Mouse (Mus musculus) kidney, adult 2 months (tissue): ENCODE measurements around the gene Car14. TPM values are rescaled to one million over a fixed set of nuclear protein-coding genes. Genes with fewer than 3 reads are reported as not detected.
A peak's percentile ranks its signal among the peaks of the same experiment; 100 is the strongest.

Experiments used
- DNase-seq: peaks from one replicate; pipeline ENCODE4 v3.0.0; 2021
- H3K27ac ChIP-seq: fragments of 200-500 bp; 2 replicates; pipeline ENCODE4 v1.5.1; 2012; ENCODE audit warnings: low read depth, low read length, control low read depth, inconsistent platforms; ENCODE audit not compliant: insufficient read depth
- H3K27me3 ChIP-seq: fragments of 200-500 bp; replicated peaks from 2 replicates; pipeline ENCODE4 v1.6.1; 2012; ENCODE audit warnings: mild to moderate bottlenecking, moderate library complexity, low read length, inconsistent platforms; ENCODE audit not compliant: control insufficient read depth, insufficient read depth
- H3K36me3 ChIP-seq: fragments of 200-500 bp; 2 replicates; pipeline ENCODE4 v1.6.1; 2012; ENCODE audit warnings: mild to moderate bottlenecking, moderate library complexity, low read length, inconsistent platforms; ENCODE audit not compliant: control insufficient read depth, insufficient read depth
- H3K4me1 ChIP-seq: fragments of 200-500 bp; 2 replicates; pipeline ENCODE4 v1.6.1; 2011; ENCODE audit warnings: low read length; ENCODE audit not compliant: control insufficient read depth, insufficient read depth
- H3K4me3 ChIP-seq: fragments of 200-500 bp; 2 replicates; pipeline ENCODE4 v1.5.1; 2011; ENCODE audit warnings: mild to moderate bottlenecking, low read depth, low read length, control low read depth; ENCODE audit not compliant: insufficient read depth
- CTCF ChIP-seq: fragments of 200-500 bp; conservative IDR thresholded peaks from 2 replicates; pipeline ENCODE4 v1.5.1; 2011; ENCODE audit warnings: low read depth, mild to moderate bottlenecking, control low read depth, low read length, moderate library complexity, mixed read lengths; ENCODE audit not compliant: insufficient read depth, insufficient read length
- POLR2A ChIP-seq: fragments of 200-500 bp; IDR thresholded peaks from one replicate; pipeline ENCODE4 v1.6.1; 2011; ENCODE audit warnings: low read depth, low read length, control low read depth
- WGBS: fragments of 180-500 bp; shearing (Covaris S2); methylation state at CpG from one replicate; pipeline ENCODE4 v1.1.7; 2018; 5-methylcytosine and 5-hydroxymethylcytosine counted together
- polyA plus RNA-seq: library from polyadenylated mRNA; depleted of rRNA; stranded (reverse); fragments of >200 nt; gene quantifications from 2 replicates; pipeline ENCODE4 v1.2.3, GENCODE M21; 2012

Car14 gene
- polyA plus RNA-seq, 1 experiment, result 206 TPM

DNA sequence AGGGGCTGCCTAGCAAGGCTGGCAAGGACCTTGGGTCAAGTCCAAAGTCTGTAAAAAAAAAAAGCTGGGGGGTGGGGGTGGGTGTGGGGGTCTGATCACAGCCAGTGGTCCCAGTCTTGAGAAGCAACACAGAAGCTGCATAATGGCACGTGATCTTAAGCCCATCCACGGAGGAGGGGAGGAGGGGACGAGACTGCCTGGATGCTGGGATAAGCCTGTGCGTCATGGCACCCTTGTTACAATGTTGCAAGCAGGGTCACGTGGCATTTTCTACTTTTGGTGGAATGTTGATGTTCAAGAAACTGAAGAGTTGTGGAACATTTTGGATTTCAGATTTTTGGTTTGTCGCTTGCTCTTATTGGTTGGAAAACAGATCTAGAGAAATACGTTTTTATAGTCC lies 38.7 kb upstream of the Car14 start:
- WGBS, result 91% methylated on average over 7 of the region's 7 CpGs
- DNase-seq, result no peak
- no peak overlapping the region for H3K4me3 ChIP-seq
- no peaks in the 10 kb centered on the region for H3K27me3 ChIP-seq
- peaks cover 4% of the 10 kb centered on the region for H3K4me1 ChIP-seq
- H3K36me3 ChIP-seq, result peaks cover 4% of the 10 kb centered on the region; the same call in 1 of the 2 replicates
- H3K27ac ChIP-seq, result no peak overlapping the region
- no peak for TF ChIP-seq POLR2A
- no peak for TF ChIP-seq CTCF

DNA sequence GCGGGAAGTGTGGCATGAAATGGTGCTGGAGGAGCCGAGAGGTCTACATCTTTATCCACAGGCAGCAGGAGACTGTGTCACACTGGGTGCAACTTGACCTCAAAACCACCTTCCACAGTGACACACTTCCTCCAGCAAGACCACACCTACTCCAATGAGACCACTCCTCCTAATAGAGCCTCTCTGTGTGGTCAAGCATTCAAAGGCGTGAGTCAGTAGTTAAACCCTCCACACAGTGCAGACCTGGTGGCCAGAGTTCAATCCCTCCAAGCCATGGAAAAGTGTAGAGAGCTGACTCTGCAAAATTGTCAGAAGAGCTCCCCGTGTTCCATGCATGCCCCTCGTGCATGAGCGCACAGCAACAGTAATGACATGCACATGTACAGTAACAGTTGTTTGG lies 38.3 kb upstream of the Car14 start:
- Histone ChIP-seq H3K27me3 (no peaks in the 10 kb centered on the region), H3K36me3 (peaks cover 4% of the 10 kb centered on the region; the same call in 1 of the 2 replicates), H3K4me3 (no peak overlapping the region), H3K27ac (no peak overlapping the region), H3K4me1 (peaks cover 4% of the 10 kb centered on the region)
- DNase-seq, result peak; percentile 42
- WGBS, result 56% methylated on average over 6 of the region's 6 CpGs
- TF ChIP-seq POLR2A (no peak), CTCF (no peak)

DNA sequence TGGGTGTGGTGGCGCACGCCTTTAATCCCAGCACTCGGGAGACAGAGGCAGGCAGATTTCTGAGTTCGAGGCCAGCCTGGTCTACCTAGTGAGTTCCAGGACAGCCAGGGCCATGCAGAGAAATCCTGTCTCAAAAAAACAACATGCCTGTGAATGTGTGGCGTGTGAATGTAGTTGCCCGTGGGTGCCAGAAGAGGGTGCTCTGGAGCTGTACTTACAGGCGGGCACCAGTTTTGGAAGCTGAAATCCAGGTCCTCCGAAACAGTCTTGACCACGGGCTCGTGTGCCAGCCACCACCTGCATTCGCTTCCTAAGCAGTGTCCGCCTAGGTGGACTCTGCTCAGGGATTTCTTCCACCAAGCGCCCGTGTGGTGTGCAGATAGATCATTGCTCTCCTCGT lies 34.3 kb upstream of the Car14 start:
- H3K4me1 ChIP-seq, result peaks cover 4% of the 10 kb centered on the region
- no peak for TF ChIP-seq POLR2A
- peak; percentile 54 for TF ChIP-seq CTCF
- 94% methylated on average over 15 of the region's 15 CpGs for WGBS
- H3K27me3 ChIP-seq, result no peaks in the 10 kb centered on the region
- H3K36me3 ChIP-seq, result peaks cover 5% of the 10 kb centered on the region; the same call in 1 of the 2 replicates
- no peak overlapping the region for H3K4me3 ChIP-seq
- no peak overlapping the region for H3K27ac ChIP-seq
- peak; percentile 24 for DNase-seq

DNA sequence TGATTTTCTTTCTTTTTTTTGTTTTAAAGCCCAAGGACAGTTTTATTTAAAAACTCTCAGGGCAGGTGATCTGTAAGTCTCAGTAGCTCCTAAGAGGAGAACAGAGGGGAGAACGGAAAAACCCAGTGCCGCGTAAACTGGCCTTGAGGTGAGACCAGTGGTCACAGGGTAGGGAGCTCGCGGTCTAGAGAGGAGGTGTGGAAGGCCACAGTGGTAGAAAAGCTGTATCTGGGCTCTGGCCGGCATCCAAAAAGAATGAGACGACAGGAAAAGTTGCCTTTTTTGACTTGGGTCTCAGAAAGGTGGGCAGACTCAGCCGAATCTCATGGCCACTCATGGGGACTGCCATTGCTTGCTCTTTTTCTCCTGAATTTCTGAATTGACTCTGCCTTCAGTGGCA lies 33.7 kb upstream of the Car14 start:
- H3K4me3 ChIP-seq, result no peak overlapping the region
- no peaks in the 10 kb centered on the region for H3K27me3 ChIP-seq
- H3K4me1 ChIP-seq, result peaks cover 4% of the 10 kb centered on the region
- DNase-seq, result no peak
- no peak for TF ChIP-seq POLR2A
- TF ChIP-seq CTCF, result no peak
- H3K27ac ChIP-seq, result no peak overlapping the region
- peaks cover 5% of the 10 kb centered on the region; the same call in 1 of the 2 replicates for H3K36me3 ChIP-seq
- WGBS, result 95% methylated on average over 8 of the region's 8 CpGs

DNA sequence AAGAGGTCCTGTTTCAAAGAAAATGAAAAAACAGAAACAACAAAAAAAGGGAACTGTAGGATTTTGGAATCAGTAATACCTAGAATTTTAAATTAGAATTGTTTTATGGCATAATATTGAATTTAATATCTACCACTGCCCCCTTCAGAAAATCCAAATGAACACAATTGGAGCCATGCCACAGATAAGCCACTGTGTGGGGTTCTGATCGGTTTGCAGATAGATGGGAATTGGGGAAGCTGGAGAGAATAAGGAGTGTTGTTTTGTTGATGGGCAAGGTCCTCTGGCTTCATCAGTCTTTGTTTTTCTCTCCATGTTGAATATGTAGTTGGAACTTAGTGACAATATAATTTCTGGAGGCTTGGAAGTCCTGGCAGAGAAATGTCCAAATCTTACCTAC lies 30.0 kb upstream of the Car14 start:
- H3K4me3 ChIP-seq, result no peak overlapping the region
- DNase-seq, result no peak
- H3K36me3 ChIP-seq, result peaks cover 5% of the 10 kb centered on the region; the same call in 1 of the 2 replicates
- no peak overlapping the region for H3K27ac ChIP-seq
- TF ChIP-seq CTCF (no peak), POLR2A (no peak)
- no peaks in the 10 kb centered on the region for H3K27me3 ChIP-seq
- peaks cover 10% of the 10 kb centered on the region for H3K4me1 ChIP-seq
- 92% methylated on average over 1 of the region's 1 CpGs for WGBS

DNA sequence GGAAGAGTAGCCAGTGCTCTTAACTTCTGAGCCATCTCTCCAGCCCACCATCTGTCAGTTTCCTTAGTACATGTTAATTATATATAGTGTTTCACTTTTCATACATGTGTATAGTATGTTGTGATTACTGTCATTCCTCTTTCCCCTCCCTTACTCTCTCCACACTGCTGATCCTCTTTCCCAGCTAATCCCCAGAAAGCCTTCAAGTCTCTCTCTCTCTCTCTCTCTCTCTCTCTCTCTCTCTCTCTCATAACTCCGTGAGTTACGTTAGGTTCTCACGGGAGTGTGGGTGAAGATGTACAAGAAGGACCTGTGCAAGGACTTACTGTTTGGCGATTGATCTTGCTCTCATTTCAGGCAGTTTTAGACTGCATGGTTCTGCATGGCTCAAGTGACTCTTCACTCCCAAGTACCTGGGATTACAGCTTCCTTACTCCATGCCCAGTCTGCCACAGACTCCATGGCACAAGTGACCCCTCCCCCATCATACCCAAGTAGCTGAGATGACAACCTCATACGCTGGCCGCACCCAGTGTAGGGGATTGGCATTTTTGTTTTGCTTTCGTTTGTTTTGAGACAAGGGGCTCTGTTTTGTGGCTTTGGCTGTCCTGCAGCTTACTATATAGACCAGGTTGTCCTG lies 28.7 kb upstream of the Car14 start:
- H3K4me3 ChIP-seq, result no peak overlapping the region
- no peak for DNase-seq
- no peaks in the 10 kb centered on the region for H3K27me3 ChIP-seq
- WGBS, result 88% methylated on average over 7 of the region's 7 CpGs
- H3K27ac ChIP-seq, result no peak overlapping the region
- H3K4me1 ChIP-seq, result peaks cover 10% of the 10 kb centered on the region
- TF ChIP-seq POLR2A, result no peak
- TF ChIP-seq CTCF, result no peak
- H3K36me3 ChIP-seq, result 0 out of 2 replicates have a peak, but pooled peaks cover 1% of the 10 kb centered on the region

DNA sequence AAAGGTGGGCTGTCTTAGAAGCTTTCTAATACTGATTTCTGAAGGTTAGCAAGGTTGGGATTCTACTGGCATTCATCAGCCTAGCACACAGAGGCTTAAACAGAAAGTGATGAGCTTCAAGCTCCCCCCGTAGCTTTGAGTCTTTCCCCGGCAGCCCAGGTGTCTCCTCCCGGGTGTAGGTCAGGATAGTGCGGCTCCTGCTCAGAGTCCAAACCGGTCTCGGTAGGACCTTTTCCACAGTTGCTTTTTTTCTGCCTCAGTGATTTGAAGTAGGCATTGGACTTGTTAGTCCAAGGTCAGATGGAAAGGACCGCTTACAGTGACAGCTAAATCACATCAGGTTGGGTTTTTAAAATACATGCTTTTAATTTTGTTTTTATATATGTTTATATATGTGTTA lies 28.1 kb upstream of the Car14 start:
- Histone ChIP-seq H3K27ac (no peak overlapping the region; the same call in 1 of the 2 replicates), H3K27me3 (no peaks in the 10 kb centered on the region), H3K36me3 (0 out of 2 replicates have a peak, but pooled peaks cover 1% of the 10 kb centered on the region), H3K4me1 (peaks cover 10% of the 10 kb centered on the region), H3K4me3 (no peak overlapping the region)
- TF ChIP-seq POLR2A (no peak), CTCF (no peak)
- DNase-seq, result peak; percentile 77
- 44% methylated on average over 7 of the region's 7 CpGs for WGBS
